Mouse (Mus musculus) right cerebral cortex, postnatal 36 days (tissue): ENCODE measurements around the gene Ndufs6.

Source experiments
- DNase-seq, 2 experiments: peaks; one replicate each; pipeline ENCODE4 v3.0.0; 2022; ENCODE audit warnings: low spot score in 2 of 2, mixed read lengths in 1 of 2

Ndufs6 gene

GRCm38 (mm10) chr13:73327827-73328698 is at the start of gene Ndufs6, which contains the start of gene Mrpl36:
Gene Ndufs6 (minus strand): TSS chr13:73328542.
Gene Mrpl36 (plus strand): TSS chr13:73328513.
- DNase-seq = peak; percentile 88 to 89

GRCm38 (mm10) chr13:73377637-73378036 is 49.3 kb upstream of the Ndufs6 start:
- DNase-seq = no peak

GRCm38 (mm10) chr13:73374612-73375011 is 46.3 kb upstream of the Ndufs6 start:
- DNase-seq = no peak

- DNase-seq = no peak
These were observed 45.0 kb upstream of the Ndufs6 start for GRCm38 (mm10) chr13:73373367-73373766.

- no peak for DNase-seq
These were observed 28.8 kb upstream of the Ndufs6 start for GRCm38 (mm10) chr13:73357106-73357505.

- no peak for DNase-seq
These were observed 24.1 kb upstream of the Ndufs6 start for GRCm38 (mm10) chr13:73352491-73352890.

- no peak for DNase-seq
These were observed 23.6 kb upstream of the Ndufs6 start for GRCm38 (mm10) chr13:73351910-73352309.

- no peak for DNase-seq
These were observed 22.4 kb upstream of the Ndufs6 start for GRCm38 (mm10) chr13:73350741-73351140.

- DNase-seq = no peak
These were observed 19.7 kb upstream of the Ndufs6 start for GRCm38 (mm10) chr13:73347922-73348650.

GRCm38 (mm10) chr13:73347171-73347570 is 18.8 kb upstream of the Ndufs6 start:
- no peak for DNase-seq

GRCm38 (mm10) chr13:73346743-73347142 is 18.4 kb upstream of the Ndufs6 start:
- DNase-seq = no peak

- no peak for DNase-seq
These were observed 17.8 kb upstream of the Ndufs6 start for GRCm38 (mm10) chr13:73346131-73346530.

GRCm38 (mm10) chr13:73345102-73345890 is 17.0 kb upstream of the Ndufs6 start:
- DNase-seq = no peak

- no peak for DNase-seq
These were observed 8.4 kb upstream of the Ndufs6 start for GRCm38 (mm10) chr13:73336753-73337152.

GRCm38 (mm10) chr13:73331736-73332135 is 3.4 kb upstream of the Ndufs6 start:
- DNase-seq = no peak

- peak; percentile 80 to 83 for DNase-seq
These were observed 2.6 kb upstream of the Ndufs6 start for GRCm38 (mm10) chr13:73330844-73331501.

- no peak for DNase-seq
These were observed 4.9 kb downstream of the Ndufs6 start for GRCm38 (mm10) chr13:73323406-73323805.

- DNase-seq = no peak
These were observed 5.7 kb downstream of the Ndufs6 start for GRCm38 (mm10) chr13:73322626-73323025.

GRCm38 (mm10) chr13:73320048-73320447 is 8.3 kb downstream of the Ndufs6 start:
- DNase-seq = no peak

- DNase-seq = no peak
These were observed 18.0 kb downstream of the Ndufs6 start for GRCm38 (mm10) chr13:73310183-73310929.

- DNase-seq = no peak
These were observed 21.9 kb downstream of the Ndufs6 start for GRCm38 (mm10) chr13:73306430-73306829.
